Mouse (Mus musculus): ENCODE data around the gene Tmprss3. TPM values are rescaled to one million over a fixed set of nuclear protein-coding genes. Genes with fewer than 3 reads are reported as not detected.

Gene Tmprss3
- total RNA-seq (2012; rRNA removed) (0.08 and 0.13 TPM in 2 replicates), polyA plus RNA-seq (2012; ENCODE audit: insufficient read depth in 1 of 2, insufficient read length in 2 of 2, low read depth in 1 of 2, low replicate concordance in 2 of 2, missing spikeins in 1 of 2) (under 1 TPM in 1 of 2 experiments, not detected in 1; 0.11 TPM)

DNA sequence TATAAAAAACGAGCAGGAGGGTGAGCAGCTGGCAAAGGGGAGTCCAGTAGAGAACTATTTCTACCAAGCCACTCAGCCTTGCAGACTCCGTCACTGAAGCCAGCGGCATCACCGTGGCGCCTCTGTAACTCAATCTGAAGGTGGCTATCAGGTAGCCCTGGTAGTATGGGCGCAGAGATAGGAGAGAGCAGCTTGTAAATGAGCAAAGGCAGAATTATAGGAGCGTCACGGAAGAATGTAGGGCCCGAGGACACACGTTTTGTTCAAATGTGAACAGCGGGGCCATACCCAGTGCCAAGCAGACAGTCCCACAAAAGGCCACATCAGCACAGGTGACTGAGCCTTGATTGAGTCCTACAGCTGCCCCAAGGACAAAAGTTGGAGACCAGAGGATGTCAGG is at the start of gene Tmprss3:
Gene Tmprss3 (minus strand): TSS at position 101 of the 400 bp plus-strand sequence.
- Histone ChIP-seq H3K27ac (ENCODE audit: control insufficient read depth, low read depth, low read length) (no peak within 1 kb of the TSS), H3K9me3 (replicated peaks; ENCODE audit: insufficient read depth, low read length) (no peaks in the 10 kb centered on the region), H3K9ac (ENCODE audit: control insufficient read depth, low read depth, low read length, poor library complexity, severe bottlenecking) (no peak within 1 kb of the TSS), H3K4me1 (ENCODE audit: control insufficient read depth in 1 of 2, insufficient read depth in 2 of 2, low read length in 2 of 2) (peaks cover 0 to 4% of the 10 kb centered on the region in 2 experiments; a peak in 1 of 4 replicates), H3K27me3 (ENCODE audit: control insufficient read depth in 1 of 2, insufficient read depth in 2 of 2, low read length in 2 of 2) (no peaks in the 10 kb centered on the region; a peak in 1 of 4 replicates), H3K79me2 (ENCODE audit: control insufficient read depth, insufficient read depth, low read length, poor library complexity) (no peaks in the 10 kb centered on the region), H3K4me3 (ENCODE audit: control insufficient read depth in 1 of 2, insufficient read depth in 1 of 2, low read depth in 2 of 2, low read length in 2 of 2) (no peak within 1 kb of the TSS), H3K36me3 (ENCODE audit: control insufficient read depth in 1 of 2, insufficient read depth in 2 of 2, low read length in 2 of 2) (0 out of 4 replicates have a peak, but pooled peaks cover 0 to 2% of the 10 kb centered on the region in 2 experiments)
- TF ChIP-seq GATA1 (IDR thresholded peaks at IDR 0.05; ENCODE audit: low read depth, low read length) (no peak), CHD2 (IDR thresholded peaks at IDR 0.05; ENCODE audit: low read length) (no peak), MAZ (IDR thresholded peaks at IDR 0.05; ENCODE audit: low read depth, low read length) (no peak), SIN3A (IDR thresholded peaks at IDR 0.05; ENCODE audit: low read length) (no peak), CTCF (IDR thresholded peaks at IDR 0.05 in 2 of 3, conservative IDR thresholded peaks at IDR 0.05 in 1 of 3; ENCODE audit: control insufficient read depth in 1 of 3, insufficient read depth in 1 of 3, low read depth in 2 of 3, low read length in 3 of 3, poor library complexity in 1 of 3, severe bottlenecking in 1 of 3) (no peak), GABPA (IDR thresholded peaks at IDR 0.05; ENCODE audit: low read depth, low read length) (no peak), JUND (IDR thresholded peaks at IDR 0.05; ENCODE audit: low read depth, low read length) (no peak), SMC3 (IDR thresholded peaks at IDR 0.05; ENCODE audit: low read depth, low read length) (no peak), MYC (IDR thresholded peaks at IDR 0.05; ENCODE audit: low read depth, low read length) (no peak), ZKSCAN1 (IDR thresholded peaks at IDR 0.05; ENCODE audit: low read depth, low read length) (no peak), POLR2AphosphoS5 (IDR thresholded peaks at IDR 0.05; ENCODE audit: borderline replicate concordance, low read depth, low read length) (no peak), NELFE (IDR thresholded peaks at IDR 0.05; ENCODE audit: low read depth, low read length) (no peak), ETS1 (IDR thresholded peaks at IDR 0.05; ENCODE audit: low read depth, low read length) (no peak), NRF1 (IDR thresholded peaks at IDR 0.05; ENCODE audit: insufficient read depth, low read depth, low read length, poor library complexity, severe bottlenecking) (no peak), MXI1 (IDR thresholded peaks at IDR 0.05; ENCODE audit: low read depth, low read length) (no peak), MAFK (IDR thresholded peaks at IDR 0.05; ENCODE audit: borderline replicate concordance, low read depth, low read length) (no peak), KAT2A (conservative IDR thresholded peaks at IDR 0.05; ENCODE audit: low read depth, low read length) (no peak), RCOR1 (IDR thresholded peaks at IDR 0.05; ENCODE audit: low read depth, low read length) (no peak), POLR2A (IDR thresholded peaks at IDR 0.05; ENCODE audit: control insufficient read depth in 1 of 2, insufficient read depth in 1 of 2, low read depth in 1 of 2, low read length in 2 of 2, poor library complexity in 1 of 2) (no peak)
- DNase-seq (ENCODE audit: low read depth, low spot score), result no peak

DNA sequence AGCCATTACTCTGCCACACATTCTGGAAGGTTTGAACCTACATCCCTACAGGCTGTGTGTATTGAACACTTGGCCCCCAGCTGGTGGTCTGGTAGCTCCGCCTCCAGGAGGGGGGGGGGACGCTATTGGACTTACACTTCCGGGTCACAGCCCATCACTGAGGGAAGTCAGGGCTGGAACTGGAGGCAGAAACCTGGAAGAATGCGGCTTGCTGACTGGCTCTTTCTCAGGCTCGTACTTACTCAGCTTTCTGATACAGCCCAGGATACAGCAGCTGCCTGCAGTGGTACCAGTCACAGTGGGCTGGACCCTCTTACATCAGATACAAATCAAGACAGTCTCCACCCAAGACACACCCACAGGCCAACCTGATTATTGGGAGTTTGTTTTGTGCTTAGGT is 48.4 kb upstream of the Tmprss3 start:
- peaks cover 0 to 4% of the 10 kb centered on the region in 2 experiments; a peak in 2 of 4 replicates for H3K4me1 ChIP-seq (ENCODE audit: control insufficient read depth in 1 of 2, insufficient read depth in 2 of 2, low read length in 2 of 2)
- no peak overlapping the region for H3K9ac ChIP-seq (ENCODE audit: control insufficient read depth, low read depth, low read length, poor library complexity, severe bottlenecking)
- H3K36me3 ChIP-seq (ENCODE audit: control insufficient read depth in 1 of 2, insufficient read depth in 2 of 2, low read length in 2 of 2), result no peaks in the 10 kb centered on the region
- no peaks in the 10 kb centered on the region for H3K9me3 ChIP-seq (replicated peaks; ENCODE audit: insufficient read depth, low read length)
- H3K27ac ChIP-seq (ENCODE audit: control insufficient read depth, low read depth, low read length), result no peak overlapping the region
- DNase-seq (ENCODE audit: low read depth, low spot score), result no peak
- no peak overlapping the region for H3K4me3 ChIP-seq (ENCODE audit: control insufficient read depth in 1 of 2, insufficient read depth in 1 of 2, low read depth in 2 of 2, low read length in 2 of 2)
- TF ChIP-seq TAL1 (IDR thresholded peaks at IDR 0.05; ENCODE audit: low read length) (no peak), CHD2 (IDR thresholded peaks at IDR 0.05; ENCODE audit: low read length) (no peak), MYC (IDR thresholded peaks at IDR 0.05; ENCODE audit: low read depth, low read length) (no peak), ETS1 (IDR thresholded peaks at IDR 0.05; ENCODE audit: low read depth, low read length) (no peak), KAT2A (conservative IDR thresholded peaks at IDR 0.05; ENCODE audit: low read depth, low read length) (no peak), MAZ (IDR thresholded peaks at IDR 0.05; ENCODE audit: low read depth, low read length) (no peak), GATA1 (IDR thresholded peaks at IDR 0.05; ENCODE audit: low read depth, low read length) (no peak), CTCF (IDR thresholded peaks at IDR 0.05 in 2 of 3, conservative IDR thresholded peaks at IDR 0.05 in 1 of 3; ENCODE audit: control insufficient read depth in 1 of 3, insufficient read depth in 1 of 3, low read depth in 2 of 3, low read length in 3 of 3, poor library complexity in 1 of 3, severe bottlenecking in 1 of 3) (no peak), USF1 (IDR thresholded peaks at IDR 0.05; ENCODE audit: low read depth, low read length) (no peak), MAX (IDR thresholded peaks at IDR 0.05; ENCODE audit: low read length) (no peak), MAFK (IDR thresholded peaks at IDR 0.05; ENCODE audit: borderline replicate concordance, low read depth, low read length) (no peak), MXI1 (IDR thresholded peaks at IDR 0.05; ENCODE audit: low read depth, low read length) (no peak), HCFC1 (IDR thresholded peaks at IDR 0.05; ENCODE audit: low read depth, low read length) (no peak), TCF12 (IDR thresholded peaks at IDR 0.05; ENCODE audit: low read depth, low read length) (no peak), E2F4 (IDR thresholded peaks at IDR 0.05; ENCODE audit: borderline replicate concordance, low read depth, low read length) (no peak), SIN3A (IDR thresholded peaks at IDR 0.05; ENCODE audit: low read length) (no peak), MEF2A (IDR thresholded peaks at IDR 0.05; ENCODE audit: extremely low read depth, insufficient replicate concordance, low read depth, low read length, poor library complexity, severe bottlenecking) (no peak)
- H3K27me3 ChIP-seq (ENCODE audit: control insufficient read depth in 1 of 2, insufficient read depth in 2 of 2, low read length in 2 of 2), result no peaks in the 10 kb centered on the region
- H3K79me2 ChIP-seq (ENCODE audit: control insufficient read depth, insufficient read depth, low read length, poor library complexity), result no peaks in the 10 kb centered on the region
